Mouse (Mus musculus) small intestine, adult 2 months (tissue): ENCODE results near the gene Tmprss3.

Experiments used
- CTCF ChIP-seq: fragments of 200-500 bp; IDR thresholded peaks from 2 replicates; pipeline ENCODE4 v1.5.1; 2012; ENCODE audit warnings: low read depth, mild to moderate bottlenecking, control low read depth, inconsistent platforms, low read length, moderate library complexity, mixed read lengths; ENCODE audit not compliant: insufficient replicate concordance, insufficient read length; ENCODE audit errors: extremely low read depth
- POLR2A ChIP-seq: fragments of 200-500 bp; IDR thresholded peaks from 2 replicates; pipeline ENCODE4 v1.6.1; 2012; ENCODE audit warnings: low read depth, mild to moderate bottlenecking, control low read depth, inconsistent platforms, low read length, moderate library complexity

DNA sequence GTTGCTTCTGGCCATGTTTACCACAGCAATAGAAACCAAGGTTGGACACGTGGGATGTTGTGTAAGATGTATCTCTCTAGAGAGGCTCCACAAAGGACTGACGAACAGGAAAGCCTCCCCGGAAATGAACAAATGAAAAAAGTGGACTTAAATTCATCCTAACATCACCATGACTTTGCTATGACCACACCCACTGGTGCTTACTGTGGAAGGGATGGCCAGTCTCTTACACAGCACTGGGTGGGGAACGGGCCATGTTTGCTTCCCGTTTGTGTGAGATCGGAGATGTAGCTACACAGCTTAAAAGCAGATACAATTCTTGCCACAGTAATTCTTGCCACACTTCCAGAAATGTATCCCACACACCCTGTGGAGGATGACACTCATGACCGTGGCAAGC is 2.5 kb downstream of the Tmprss3 start:
- no peak for TF ChIP-seq POLR2A
- no peak for TF ChIP-seq CTCF
